Mouse (Mus musculus): ENCODE results near the gene Cdc42bpb.

DNA sequence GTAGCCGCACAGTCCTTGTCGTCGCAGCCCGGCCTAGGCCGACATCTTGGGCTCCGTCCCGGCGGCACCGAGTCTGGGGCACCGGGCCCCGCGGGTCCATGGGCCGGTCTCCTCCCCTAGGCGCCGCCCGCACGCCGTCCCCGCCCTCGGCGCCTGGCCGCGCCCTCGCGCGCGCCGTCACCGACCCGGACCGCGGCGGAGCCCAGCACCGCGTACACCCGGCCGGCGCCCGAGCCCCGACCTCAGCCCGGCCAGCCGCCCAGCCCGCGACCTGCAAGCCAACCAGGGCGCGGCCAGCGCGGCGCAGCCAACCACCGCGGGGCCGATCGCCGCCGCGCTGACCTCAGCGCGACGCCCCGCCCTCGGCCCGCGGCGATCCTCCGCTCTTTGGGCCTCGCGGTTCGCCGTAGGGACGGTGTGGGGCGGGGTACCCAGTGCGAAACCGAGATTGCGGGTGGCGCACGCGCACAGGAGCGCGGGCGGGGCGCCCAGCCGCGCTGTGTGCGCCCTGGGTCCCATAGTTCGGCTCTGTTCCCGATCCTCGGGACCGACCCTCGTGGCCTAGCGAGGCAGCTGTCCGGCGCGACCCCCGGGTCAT is at the start of gene Cdc42bpb:
- TF ChIP-seq EP300 (IDR thresholded peaks at IDR 0.05; ENCODE audit: low read depth) (no peak), CTCF (IDR thresholded peaks at IDR 0.05; ENCODE audit: low read depth) (no peak)

Data from liver, postnatal 0 days (tissue).